Mouse (Mus musculus) embryonic facial prominence, embryonic 14.5 days (tissue): Measurements from ENCODE around the gene Tbc1d7. TPM values are rescaled to one million over a fixed set of nuclear protein-coding genes. Genes with fewer than 3 reads are reported as not detected.

ENCODE experiments used
- ATAC-seq: fragments of 200-750 bp; cut with Nextera tagmentation; 2 replicates; pipeline ENCODE4 v1.8.0; 2017; ENCODE audit warnings: low read depth, moderate number of reproducible peaks, moderate TSS enrichment
- DNase-seq: peaks from one replicate; pipeline ENCODE4 v3.0.0-alpha.2; 2015; ENCODE audit warnings: low spot score
- H3K27ac ChIP-seq: fragments of 300-500 bp; sonication (generic); replicated peaks from 2 replicates; pipeline ENCODE4 v1.5.1; 2014; ENCODE audit warnings: low read depth, mild to moderate bottlenecking, low read length, moderate library complexity
- H3K27me3 ChIP-seq: fragments of 300-500 bp; sonication (generic); replicated peaks from 2 replicates; pipeline ENCODE4 v1.6.1; 2014; ENCODE audit warnings: low read length; ENCODE audit not compliant: control insufficient read depth, insufficient read depth
- H3K36me3 ChIP-seq: fragments of 300-500 bp; sonication (generic); 2 replicates; pipeline ENCODE4 v1.6.1; 2014; ENCODE audit warnings: low read length, mixed read lengths; ENCODE audit not compliant: control insufficient read depth, insufficient read depth
- H3K4me1 ChIP-seq: fragments of 300-500 bp; sonication (generic); 2 replicates; pipeline ENCODE4 v1.6.1; 2014; ENCODE audit warnings: antibody characterized with exemption, low read length; ENCODE audit not compliant: control insufficient read depth, insufficient read depth
- H3K4me2 ChIP-seq: fragments of 300-500 bp; sonication (generic); 2 replicates; pipeline ENCODE4 v1.6.1; 2014; ENCODE audit warnings: low read depth, mild to moderate bottlenecking, low read length, moderate library complexity, mixed read lengths
- H3K4me3 ChIP-seq: fragments of 300-500 bp; sonication (generic); 2 replicates; pipeline ENCODE4 v1.5.1; 2014; ENCODE audit warnings: low read depth, mild to moderate bottlenecking, low read length
- H3K9ac ChIP-seq: fragments of 300-500 bp; sonication (generic); 2 replicates; pipeline ENCODE4 v1.6.1; 2014; ENCODE audit warnings: low read depth, mild to moderate bottlenecking, low read length, moderate library complexity, mixed read lengths
- H3K9me3 ChIP-seq: fragments of 300-500 bp; sonication (generic); 2 replicates; pipeline ENCODE4 v1.6.1; 2016; ENCODE audit warnings: low read length; ENCODE audit not compliant: control insufficient read depth
- WGBS: fragments of 180-500 bp; shearing (Covaris S2); extraction: QIAGEN DNeasy Blood & Tissue Kit; methylation state at CpG from one replicate; pipeline ENCODE4 v1.1.7; 2014; 5-methylcytosine and 5-hydroxymethylcytosine counted together
- polyA plus RNA-seq: library from polyadenylated mRNA; unstranded; fragments of >200 nt; fragmentation: Nextera tagmentation; extraction: Ambion mirVana; gene quantifications from 2 replicates; pipeline ENCODE4 v1.2.1, GENCODE M21; 2014

Tbc1d7 gene
- polyA plus RNA-seq, 1 experiment from 2014 or later: 45.9 TPM

- H3K4me1 ChIP-seq: peaks cover 7% of the 10 kb centered on the region; the same call in 1 of the 2 replicates
- DNase-seq: no peak
- H3K4me3 ChIP-seq: no peak overlapping the region
- H3K9me3 ChIP-seq: no peaks in the 10 kb centered on the region
- no peaks in the 10 kb centered on the region for H3K27me3 ChIP-seq
- no peak overlapping the region for H3K9ac ChIP-seq
- 75% methylated on average over 9 of the region's 9 CpGs for WGBS
- no peak for ATAC-seq
- H3K4me2 ChIP-seq: no peak overlapping the region
- H3K27ac ChIP-seq: no peak overlapping the region
- H3K36me3 ChIP-seq: peaks cover 37% of the 10 kb centered on the region
Observed at GRCm38 (mm10) chr13:43167721-43168120, 3.6 kb downstream of the Tbc1d7 start.

- no peaks in the 10 kb centered on the region for H3K27me3 ChIP-seq
- H3K4me1 ChIP-seq: no peaks in the 10 kb centered on the region
- no peaks in the 10 kb centered on the region for H3K9me3 ChIP-seq
- peaks cover 44% of the 10 kb centered on the region for H3K36me3 ChIP-seq
- H3K9ac ChIP-seq: no peak overlapping the region
- no peak overlapping the region for H3K4me3 ChIP-seq
- H3K4me2 ChIP-seq: no peak overlapping the region
- 0 out of 2 replicates have a peak overlapping the region, but pooled peaks have one; percentile 21 for H3K27ac ChIP-seq
- 58% methylated on average over 3 of the region's 3 CpGs for WGBS
- DNase-seq (no peak), ATAC-seq (no peak)
Observed at GRCm38 (mm10) chr13:43159429-43159828, 11.9 kb downstream of the Tbc1d7 start.

- no peak overlapping the region for H3K4me3 ChIP-seq
- ATAC-seq (no peak), DNase-seq (no peak)
- H3K4me1 ChIP-seq: no peaks in the 10 kb centered on the region
- no peaks in the 10 kb centered on the region for H3K9me3 ChIP-seq
- H3K27ac ChIP-seq: no peak overlapping the region
- peaks cover 43% of the 10 kb centered on the region for H3K36me3 ChIP-seq
- 53% methylated on average over 5 of the region's 5 CpGs for WGBS
- no peaks in the 10 kb centered on the region for H3K27me3 ChIP-seq
- no peak overlapping the region for H3K9ac ChIP-seq
- H3K4me2 ChIP-seq: no peak overlapping the region
Observed at GRCm38 (mm10) chr13:43158281-43158680, 13.0 kb downstream of the Tbc1d7 start.

DNA sequence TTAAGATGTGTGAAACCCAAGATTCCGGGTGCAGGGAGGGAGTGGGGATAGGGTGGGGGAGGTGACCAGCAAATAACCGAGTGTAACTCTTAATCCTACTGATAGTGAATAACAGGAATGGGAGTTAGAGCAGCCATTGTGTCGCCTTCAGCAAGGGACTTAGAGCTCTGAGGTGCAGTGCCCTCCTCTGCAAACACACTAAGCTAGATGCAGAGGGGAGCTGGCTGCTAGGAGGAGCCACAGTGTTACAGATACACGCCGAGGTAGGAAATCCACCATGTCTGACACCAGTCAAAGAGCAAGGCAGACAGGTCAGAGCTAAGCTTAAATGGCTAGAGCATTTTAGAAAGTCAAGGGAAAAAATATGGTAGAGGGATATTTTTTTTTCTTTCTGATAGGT is 13.9 kb downstream of the Tbc1d7 start:
- no peak overlapping the region for H3K4me3 ChIP-seq
- no peaks in the 10 kb centered on the region for H3K27me3 ChIP-seq
- peaks cover 51% of the 10 kb centered on the region for H3K36me3 ChIP-seq
- H3K4me2 ChIP-seq: no peak overlapping the region
- ATAC-seq: peak; percentile 53; the same call in 1 of the 2 replicates
- H3K9me3 ChIP-seq: no peaks in the 10 kb centered on the region
- H3K4me1 ChIP-seq: no peaks in the 10 kb centered on the region
- 53% methylated on average over 5 of the region's 5 CpGs for WGBS
- H3K9ac ChIP-seq: no peak overlapping the region
- no peak overlapping the region for H3K27ac ChIP-seq
- DNase-seq: no peak

GRCm38 (mm10) chr13:43152005-43152520 is 19.2 kb downstream of the Tbc1d7 start:
- Histone ChIP-seq H3K36me3 (peaks cover 40% of the 10 kb centered on the region), H3K27me3 (no peaks in the 10 kb centered on the region), H3K27ac (no peak overlapping the region), H3K4me1 (no peaks in the 10 kb centered on the region), H3K9ac (no peak overlapping the region), H3K4me2 (no peak overlapping the region), H3K4me3 (no peak overlapping the region), H3K9me3 (no peaks in the 10 kb centered on the region)
- DNase-seq (no peak), ATAC-seq (no peak)
- 89% methylated on average over 14 of the region's 14 CpGs for WGBS

GRCm38 (mm10) chr13:43149661-43150060 is 21.6 kb downstream of the Tbc1d7 start:
- Histone ChIP-seq H3K4me1 (no peaks in the 10 kb centered on the region), H3K27ac (no peak overlapping the region), H3K9me3 (no peaks in the 10 kb centered on the region), H3K4me3 (no peak overlapping the region), H3K4me2 (no peak overlapping the region), H3K36me3 (peaks cover 35% of the 10 kb centered on the region), H3K27me3 (no peaks in the 10 kb centered on the region), H3K9ac (no peak overlapping the region)
- 49% methylated on average over 3 of the region's 3 CpGs for WGBS
- no peak for ATAC-seq
- no peak for DNase-seq

DNA sequence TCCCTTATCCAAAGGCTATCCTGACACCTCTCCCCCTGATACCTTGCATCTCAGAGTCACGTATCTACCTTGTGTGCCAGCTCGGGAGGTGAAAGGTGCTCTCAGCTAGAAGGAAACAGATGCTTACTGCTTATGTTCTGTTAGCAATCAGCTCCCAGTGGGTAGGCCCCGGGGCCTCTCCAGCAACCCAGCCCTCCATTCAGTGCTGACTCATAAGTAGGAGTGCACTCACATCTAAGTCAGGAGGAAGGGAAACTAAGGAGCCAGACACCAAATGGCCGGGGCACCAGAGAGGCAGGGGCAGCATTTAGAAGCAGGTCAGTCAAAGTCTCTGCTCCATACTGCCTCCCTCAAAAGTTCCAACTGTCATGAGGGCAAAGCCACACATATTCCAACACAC is 22.6 kb downstream of the Tbc1d7 start:
- Histone ChIP-seq H3K27ac (no peak overlapping the region), H3K9me3 (no peaks in the 10 kb centered on the region), H3K4me1 (no peaks in the 10 kb centered on the region), H3K27me3 (no peaks in the 10 kb centered on the region), H3K9ac (no peak overlapping the region), H3K36me3 (peaks cover 26% of the 10 kb centered on the region), H3K4me3 (no peak overlapping the region), H3K4me2 (no peak overlapping the region)
- DNase-seq (no peak), ATAC-seq (no peak)
- WGBS: 53% methylated on average over 4 of the region's 4 CpGs

DNA sequence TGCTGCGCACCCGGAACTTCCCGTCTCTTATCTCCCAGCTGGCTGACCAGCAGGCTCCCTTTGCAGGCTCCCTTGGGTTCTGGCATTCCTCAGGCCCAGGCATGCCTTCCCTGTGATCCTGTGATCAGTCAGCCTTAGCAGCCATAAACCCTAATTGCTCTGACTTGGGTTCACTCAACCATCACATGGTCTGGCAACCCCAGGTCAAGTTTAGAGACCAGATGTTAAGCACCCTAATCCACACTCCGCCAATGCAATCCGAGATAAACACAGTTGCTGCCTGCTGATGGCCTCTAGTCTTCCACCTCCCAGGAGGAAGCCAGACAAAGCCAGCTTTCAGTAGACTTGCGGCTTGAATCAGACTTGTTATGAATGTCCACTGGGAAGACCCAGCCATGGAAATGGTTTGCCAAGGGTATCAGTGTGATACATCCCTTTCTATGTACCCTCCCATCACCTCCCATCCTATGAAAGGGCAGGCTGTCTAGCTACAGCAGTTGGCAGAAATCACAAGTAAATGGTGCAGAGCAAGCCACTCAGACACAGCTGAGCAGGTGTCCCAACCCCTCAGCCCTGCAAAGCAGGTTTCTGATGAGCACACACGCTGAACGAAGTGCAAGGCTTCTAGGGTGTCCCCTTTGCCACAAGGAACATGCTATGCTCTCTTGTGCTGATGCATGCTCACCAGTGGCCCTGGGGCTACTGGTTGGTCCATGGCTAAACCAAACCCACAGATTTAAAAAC is 24.6 kb downstream of the Tbc1d7 start:
- ATAC-seq (no peak), DNase-seq (no peak)
- Histone ChIP-seq H3K4me3 (no peak overlapping the region), H3K27ac (no peak overlapping the region), H3K36me3 (peaks cover 10% of the 10 kb centered on the region), H3K27me3 (no peaks in the 10 kb centered on the region), H3K9ac (no peak overlapping the region), H3K9me3 (no peaks in the 10 kb centered on the region), H3K4me1 (no peaks in the 10 kb centered on the region), H3K4me2 (no peak overlapping the region)
- WGBS: 52% methylated on average over 8 of the region's 8 CpGs
